Mouse (Mus musculus): Measurements from ENCODE around the gene Ubl3. TPM values are rescaled to one million over a fixed set of nuclear protein-coding genes. Genes with fewer than 3 reads are reported as not detected.
A peak's percentile ranks its signal among the peaks of the same experiment; 100 is the strongest.

The Ubl3 gene
- polyA plus RNA-seq, 1 experiment from 2014 or later, result 82.9 TPM

DNA sequence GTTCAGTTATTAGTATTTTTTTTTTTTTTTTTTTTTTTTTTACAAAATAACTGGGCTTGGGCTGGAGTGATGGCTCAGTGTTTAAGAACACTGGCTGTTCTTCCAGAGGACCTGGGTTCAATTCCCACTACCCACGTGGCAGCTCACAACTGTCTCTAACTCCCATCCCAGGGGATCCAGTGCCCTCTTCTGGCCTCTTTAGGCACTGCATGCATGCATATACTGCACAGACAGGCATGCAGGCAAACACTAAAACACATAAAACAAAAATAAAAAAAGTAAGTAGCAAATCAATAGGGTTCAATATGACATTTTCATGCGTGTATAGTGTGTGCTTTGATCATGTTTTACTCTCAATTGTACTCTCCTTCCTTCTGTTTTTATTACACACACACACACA, 26.6 kb upstream of the Ubl3 start:
- 84% methylated on average over 2 of the region's 2 CpGs for WGBS
- H3K9ac ChIP-seq, result no peak overlapping the region

DNA sequence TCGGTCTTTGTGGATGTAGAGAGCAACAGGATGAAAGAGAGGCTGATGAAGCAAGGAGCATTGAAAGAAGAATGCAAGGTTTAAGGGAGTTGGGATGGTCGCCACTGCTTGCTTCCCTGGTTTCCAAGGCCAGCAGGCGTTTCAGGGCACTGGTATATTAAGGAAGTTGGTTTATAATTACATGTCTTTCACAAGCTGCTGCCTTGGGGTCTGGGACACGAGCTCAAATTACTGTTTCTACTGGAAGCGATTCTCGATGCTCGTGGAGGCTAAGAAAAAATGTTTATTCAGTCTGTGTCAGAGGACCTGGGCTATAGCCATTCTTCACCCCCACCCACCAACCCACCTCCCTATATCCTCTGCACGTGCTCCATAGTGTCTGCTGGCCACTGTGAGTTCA, 25.8 kb upstream of the Ubl3 start:
- no peaks in the 10 kb centered on the region for H3K4me1 ChIP-seq (replicated peaks)
- H3K9ac ChIP-seq, result no peak overlapping the region
- no peak overlapping the region for H3K4me2 ChIP-seq (replicated peaks)
- H3K9me3 ChIP-seq, result no peaks in the 10 kb centered on the region
- WGBS, result 55% methylated on average over 8 of the region's 8 CpGs
- ATAC-seq, result no peak
- H3K36me3 ChIP-seq, result no peaks in the 10 kb centered on the region
- no peaks in the 10 kb centered on the region for H3K27me3 ChIP-seq (replicated peaks)
- H3K4me3 ChIP-seq (replicated peaks), result no peak overlapping the region
- H3K27ac ChIP-seq, result no peak overlapping the region

More for the DNA sequence above, 26.6 kb upstream of the Ubl3 start:
- H3K27ac ChIP-seq, result no peak overlapping the region
- H3K27me3 ChIP-seq (replicated peaks), result no peaks in the 10 kb centered on the region
- ATAC-seq, result no peak
- no peaks in the 10 kb centered on the region for H3K9me3 ChIP-seq
- no peaks in the 10 kb centered on the region for H3K36me3 ChIP-seq
- H3K4me1 ChIP-seq (replicated peaks), result no peaks in the 10 kb centered on the region
- no peak overlapping the region for H3K4me2 ChIP-seq (replicated peaks)
- no peak overlapping the region for H3K4me3 ChIP-seq (replicated peaks)

DNA sequence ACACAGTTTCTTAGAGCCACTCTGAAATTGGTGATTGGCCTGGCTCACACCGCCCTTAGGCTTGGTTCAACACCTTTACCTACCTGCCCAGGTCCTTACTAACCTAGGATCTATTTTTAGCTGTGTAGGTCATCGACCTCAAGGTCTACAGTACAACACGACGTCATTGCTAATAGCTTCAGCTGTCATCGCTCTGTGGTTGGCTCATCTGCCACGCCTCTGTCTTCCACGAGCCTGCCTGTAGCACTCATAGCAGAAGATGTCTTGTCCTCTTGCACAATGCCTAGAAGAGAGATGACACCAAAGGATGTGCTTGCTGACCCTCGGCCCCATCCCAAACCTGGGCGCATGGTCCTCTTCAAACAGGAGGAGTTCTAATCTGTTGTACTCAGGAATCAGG, 24.7 kb upstream of the Ubl3 start:
- no peak overlapping the region for H3K4me3 ChIP-seq (replicated peaks)
- no peaks in the 10 kb centered on the region for H3K27me3 ChIP-seq (replicated peaks)
- no peaks in the 10 kb centered on the region for H3K9me3 ChIP-seq
- no peak overlapping the region for H3K4me2 ChIP-seq (replicated peaks)
- H3K4me1 ChIP-seq (replicated peaks), result no peaks in the 10 kb centered on the region
- no peaks in the 10 kb centered on the region for H3K36me3 ChIP-seq
- ATAC-seq, result peak; percentile 54
- H3K27ac ChIP-seq, result no peak overlapping the region
- no peak overlapping the region for H3K9ac ChIP-seq
- 75% methylated on average over 9 of the region's 9 CpGs for WGBS

DNA sequence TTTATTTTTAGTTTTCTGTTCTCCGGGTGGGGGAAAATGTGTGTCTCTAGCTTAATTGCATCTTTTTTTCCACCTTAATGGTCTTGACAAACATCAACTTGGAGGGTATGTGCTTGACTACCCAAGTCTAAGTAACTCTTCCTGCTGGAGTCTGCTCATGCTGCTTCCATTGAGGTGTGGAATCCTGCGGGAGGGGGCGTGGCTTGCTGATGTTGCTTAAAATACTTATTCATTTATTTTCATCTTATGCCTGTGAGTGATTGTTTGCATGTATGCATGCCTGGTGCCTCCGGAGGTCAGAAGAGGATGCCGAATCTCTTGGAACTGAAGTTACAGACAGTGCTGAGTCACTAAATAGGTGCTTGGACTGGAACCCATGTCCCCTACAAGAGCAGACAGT, 22.6 kb upstream of the Ubl3 start:
- H3K27me3 ChIP-seq (replicated peaks), result no peaks in the 10 kb centered on the region
- no peak for ATAC-seq
- no peaks in the 10 kb centered on the region for H3K4me1 ChIP-seq (replicated peaks)
- 66% methylated on average over 5 of the region's 5 CpGs for WGBS
- no peaks in the 10 kb centered on the region for H3K36me3 ChIP-seq
- no peak overlapping the region for H3K4me3 ChIP-seq (replicated peaks)
- H3K4me2 ChIP-seq (replicated peaks), result no peak overlapping the region
- no peak overlapping the region for H3K9ac ChIP-seq
- no peak overlapping the region for H3K27ac ChIP-seq
- H3K9me3 ChIP-seq, result no peaks in the 10 kb centered on the region

DNA sequence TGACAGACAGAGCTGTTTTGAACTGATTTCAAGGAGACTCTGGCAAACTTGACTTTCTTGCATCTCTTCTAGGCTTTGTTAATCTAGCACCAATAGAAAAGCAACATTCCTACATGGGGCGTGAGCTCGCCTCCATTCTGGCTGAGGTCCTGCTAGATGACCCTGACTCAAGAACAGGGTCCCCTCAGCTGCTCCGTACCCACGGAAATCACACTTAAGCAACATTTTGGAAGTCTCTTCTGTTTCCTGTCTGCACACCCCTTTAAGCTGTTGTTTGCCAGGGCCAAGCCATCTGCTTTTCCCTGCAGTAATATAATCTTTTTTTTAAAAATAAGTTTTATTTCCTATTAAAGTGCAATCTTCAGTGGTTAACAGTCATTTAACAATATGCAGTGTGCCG, 20.1 kb upstream of the Ubl3 start:
- no peak overlapping the region for H3K9ac ChIP-seq
- no peaks in the 10 kb centered on the region for H3K27me3 ChIP-seq (replicated peaks)
- no peaks in the 10 kb centered on the region for H3K36me3 ChIP-seq
- H3K27ac ChIP-seq, result no peak overlapping the region
- no peaks in the 10 kb centered on the region for H3K9me3 ChIP-seq
- ATAC-seq, result no peak
- H3K4me1 ChIP-seq (replicated peaks), result no peaks in the 10 kb centered on the region
- WGBS, result 75% methylated on average over 5 of the region's 5 CpGs
- no peak overlapping the region for H3K4me2 ChIP-seq (replicated peaks)
- H3K4me3 ChIP-seq (replicated peaks), result no peak overlapping the region

DNA sequence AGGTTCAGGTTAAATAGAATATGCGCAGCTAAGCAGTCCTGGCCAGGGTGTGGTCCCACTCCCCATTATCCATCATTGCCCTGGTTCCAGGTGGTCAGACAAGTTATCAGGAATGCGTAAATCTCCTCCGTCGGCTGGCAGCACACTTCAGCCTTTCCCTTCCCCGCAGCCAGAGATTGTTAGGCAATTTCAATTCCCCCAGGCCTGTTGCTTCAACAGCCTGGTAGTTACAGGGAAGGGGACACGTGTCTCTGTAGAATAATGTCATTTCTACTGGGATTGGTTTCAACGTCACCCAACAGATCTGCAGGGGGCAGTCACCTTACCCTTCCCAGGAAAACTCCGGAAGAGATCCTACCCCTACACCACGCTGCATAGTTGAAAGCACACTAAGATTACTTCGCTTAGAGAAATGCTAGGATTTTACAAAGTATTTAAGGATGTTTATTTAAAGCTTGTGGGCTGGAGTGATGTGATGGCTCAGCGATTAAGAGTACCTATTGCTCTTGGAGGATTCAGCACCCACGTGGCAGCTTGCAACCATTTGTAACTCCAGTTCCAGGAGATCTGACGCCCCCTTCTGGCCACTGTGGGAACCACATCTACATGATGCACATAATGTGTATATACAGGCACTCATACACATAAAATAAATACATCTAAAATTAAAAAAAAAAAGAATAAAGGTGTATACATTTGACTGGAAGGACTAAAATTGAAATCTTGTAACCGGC, 18.1 kb upstream of the Ubl3 start:
- H3K4me3 ChIP-seq (replicated peaks), result no peak overlapping the region
- no peak overlapping the region for H3K27ac ChIP-seq
- no peaks in the 10 kb centered on the region for H3K36me3 ChIP-seq
- 62% methylated on average over 14 of the region's 14 CpGs for WGBS
- H3K9me3 ChIP-seq, result no peaks in the 10 kb centered on the region
- no peaks in the 10 kb centered on the region for H3K4me1 ChIP-seq (replicated peaks)
- H3K27me3 ChIP-seq (replicated peaks), result no peaks in the 10 kb centered on the region
- ATAC-seq, result no peak
- no peak overlapping the region for H3K4me2 ChIP-seq (replicated peaks)
- H3K9ac ChIP-seq, result no peak overlapping the region

DNA sequence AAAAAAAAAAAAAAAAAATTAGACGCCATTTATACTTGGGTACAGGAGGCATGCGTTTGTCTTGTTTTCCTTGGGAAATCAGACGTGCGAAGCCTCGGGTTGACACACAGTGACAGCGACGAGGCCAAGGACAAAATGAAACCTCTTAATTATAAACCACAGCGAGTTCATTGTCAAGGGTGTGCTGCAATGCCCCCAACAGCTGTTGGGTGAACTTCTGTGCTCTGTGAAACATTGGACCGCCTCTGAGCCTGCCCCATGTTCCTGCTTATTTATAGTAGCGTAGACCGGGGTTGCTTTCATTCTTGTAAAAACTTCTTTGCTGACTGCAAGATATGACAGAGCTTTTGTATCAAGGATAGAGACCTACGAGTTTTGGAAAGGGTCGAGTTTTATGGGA, 16.9 kb upstream of the Ubl3 start:
- Histone ChIP-seq H3K27ac (no peak overlapping the region), H3K27me3 (replicated peaks) (no peaks in the 10 kb centered on the region), H3K4me2 (replicated peaks) (no peak overlapping the region), H3K9me3 (no peaks in the 10 kb centered on the region), H3K36me3 (no peaks in the 10 kb centered on the region), H3K4me1 (replicated peaks) (no peaks in the 10 kb centered on the region), H3K9ac (no peak overlapping the region), H3K4me3 (replicated peaks) (no peak overlapping the region)
- ATAC-seq, result no peak
- WGBS, result 78% methylated on average over 13 of the region's 13 CpGs

DNA sequence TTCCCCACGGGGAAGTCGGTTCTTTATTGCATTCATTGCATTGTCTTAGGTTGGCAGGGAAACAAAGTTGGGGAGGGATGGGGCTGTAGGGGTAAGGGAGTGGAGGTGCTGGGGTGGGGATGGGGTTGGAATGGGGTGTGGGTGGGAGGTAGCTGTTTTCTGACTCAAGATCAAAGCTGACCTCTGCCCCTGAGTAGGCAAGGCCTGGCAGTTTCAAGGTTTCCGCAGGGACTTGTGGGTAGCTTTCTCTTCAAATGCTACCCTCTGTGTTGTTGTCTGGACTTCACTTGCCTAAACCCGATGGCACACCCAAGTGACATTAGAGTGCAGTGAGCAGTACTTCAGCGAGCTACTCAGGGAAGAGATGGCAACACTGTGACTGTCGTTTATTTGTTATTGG, 13.0 kb upstream of the Ubl3 start:
- 51% methylated on average over 6 of the region's 6 CpGs for WGBS
- H3K4me1 ChIP-seq (replicated peaks), result no peaks in the 10 kb centered on the region
- no peak overlapping the region for H3K27ac ChIP-seq
- H3K27me3 ChIP-seq (replicated peaks), result no peaks in the 10 kb centered on the region
- no peak for ATAC-seq
- no peaks in the 10 kb centered on the region for H3K36me3 ChIP-seq
- no peak overlapping the region for H3K4me2 ChIP-seq (replicated peaks)
- no peak overlapping the region for H3K4me3 ChIP-seq (replicated peaks)
- H3K9me3 ChIP-seq, result no peaks in the 10 kb centered on the region
- no peak overlapping the region for H3K9ac ChIP-seq

DNA sequence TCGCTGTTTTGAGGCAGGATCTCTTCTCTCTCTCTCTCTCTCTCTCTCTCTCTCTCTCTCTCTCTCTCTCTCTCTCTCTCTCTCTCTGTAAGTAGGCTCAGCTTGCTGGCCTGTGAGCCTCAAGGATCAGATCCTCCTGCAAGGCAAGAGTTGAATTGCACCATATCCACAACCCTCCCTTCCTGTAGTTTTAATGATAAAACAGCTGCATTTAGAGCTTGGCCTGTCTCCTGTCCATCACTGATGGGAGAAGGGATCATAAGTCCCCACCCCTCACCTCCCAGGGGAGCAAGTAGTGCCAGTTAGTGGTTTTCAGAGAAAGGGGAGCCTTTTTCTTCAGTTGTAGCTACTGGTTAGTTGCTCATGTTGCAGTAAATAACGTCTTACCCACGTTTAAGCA, 11.5 kb upstream of the Ubl3 start:
- 82% methylated on average over 3 of the region's 3 CpGs for WGBS

DNA sequence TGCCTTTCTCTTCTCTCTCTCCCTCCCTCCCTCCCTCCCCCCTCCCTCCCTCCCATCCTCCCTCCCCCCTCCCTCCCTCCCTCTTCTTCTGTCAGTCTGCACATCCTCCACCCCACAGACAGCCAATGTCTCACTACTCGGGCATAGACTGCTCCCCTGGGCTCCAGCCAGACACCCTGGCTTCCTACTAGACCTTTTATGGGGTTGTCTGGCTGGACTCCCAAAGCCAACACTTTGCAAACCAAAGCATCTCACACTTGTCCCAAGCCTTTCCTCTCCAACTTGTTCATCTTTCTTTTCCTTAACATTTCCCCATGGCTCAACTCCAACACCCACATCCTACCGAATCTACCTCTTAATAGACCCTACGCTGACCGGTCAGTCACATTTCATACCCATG, 10.7 kb upstream of the Ubl3 start:
- no peak overlapping the region for H3K4me2 ChIP-seq (replicated peaks)
- 82% methylated on average over 4 of the region's 4 CpGs for WGBS
- H3K4me3 ChIP-seq (replicated peaks), result no peak overlapping the region
- no peaks in the 10 kb centered on the region for H3K4me1 ChIP-seq (replicated peaks)
- no peaks in the 10 kb centered on the region for H3K27me3 ChIP-seq (replicated peaks)
- H3K27ac ChIP-seq, result no peak overlapping the region
- H3K36me3 ChIP-seq, result no peaks in the 10 kb centered on the region
- no peaks in the 10 kb centered on the region for H3K9me3 ChIP-seq
- H3K9ac ChIP-seq, result no peak overlapping the region
- no peak for ATAC-seq

More for the DNA sequence above, 11.5 kb upstream of the Ubl3 start:
- Histone ChIP-seq H3K9me3 (no peaks in the 10 kb centered on the region), H3K4me2 (replicated peaks) (no peak overlapping the region), H3K9ac (no peak overlapping the region), H3K4me3 (replicated peaks) (no peak overlapping the region), H3K27me3 (replicated peaks) (no peaks in the 10 kb centered on the region), H3K27ac (no peak overlapping the region), H3K36me3 (no peaks in the 10 kb centered on the region), H3K4me1 (replicated peaks) (no peaks in the 10 kb centered on the region)
- ATAC-seq, result no peak

DNA sequence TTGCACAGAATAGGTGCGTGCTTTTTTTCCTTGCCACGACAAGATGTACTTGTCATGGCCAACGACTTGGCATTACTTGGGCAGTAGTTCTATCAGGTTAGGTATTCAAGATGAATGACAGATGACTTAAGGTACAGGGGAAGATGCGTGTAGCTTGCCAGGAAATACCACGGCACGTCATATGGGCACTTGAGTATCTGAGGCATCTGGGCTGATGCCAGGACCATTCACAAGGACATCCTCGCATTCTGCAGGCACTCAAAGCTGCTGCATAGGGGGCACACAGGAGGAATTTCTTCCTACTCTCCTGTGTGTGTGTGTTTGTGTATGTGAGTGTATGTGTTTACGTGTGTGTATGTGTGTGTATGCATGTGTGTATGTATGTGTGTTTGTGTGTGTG, 9.6 kb upstream of the Ubl3 start:
- Histone ChIP-seq H3K9ac (no peak overlapping the region), H3K4me3 (replicated peaks) (no peak overlapping the region), H3K27me3 (replicated peaks) (no peaks in the 10 kb centered on the region), H3K36me3 (no peaks in the 10 kb centered on the region), H3K9me3 (no peaks in the 10 kb centered on the region), H3K4me1 (replicated peaks) (no peaks in the 10 kb centered on the region), H3K4me2 (replicated peaks) (no peak overlapping the region), H3K27ac (no peak overlapping the region)
- ATAC-seq, result no peak
- WGBS, result 81% methylated on average over 8 of the region's 8 CpGs

DNA sequence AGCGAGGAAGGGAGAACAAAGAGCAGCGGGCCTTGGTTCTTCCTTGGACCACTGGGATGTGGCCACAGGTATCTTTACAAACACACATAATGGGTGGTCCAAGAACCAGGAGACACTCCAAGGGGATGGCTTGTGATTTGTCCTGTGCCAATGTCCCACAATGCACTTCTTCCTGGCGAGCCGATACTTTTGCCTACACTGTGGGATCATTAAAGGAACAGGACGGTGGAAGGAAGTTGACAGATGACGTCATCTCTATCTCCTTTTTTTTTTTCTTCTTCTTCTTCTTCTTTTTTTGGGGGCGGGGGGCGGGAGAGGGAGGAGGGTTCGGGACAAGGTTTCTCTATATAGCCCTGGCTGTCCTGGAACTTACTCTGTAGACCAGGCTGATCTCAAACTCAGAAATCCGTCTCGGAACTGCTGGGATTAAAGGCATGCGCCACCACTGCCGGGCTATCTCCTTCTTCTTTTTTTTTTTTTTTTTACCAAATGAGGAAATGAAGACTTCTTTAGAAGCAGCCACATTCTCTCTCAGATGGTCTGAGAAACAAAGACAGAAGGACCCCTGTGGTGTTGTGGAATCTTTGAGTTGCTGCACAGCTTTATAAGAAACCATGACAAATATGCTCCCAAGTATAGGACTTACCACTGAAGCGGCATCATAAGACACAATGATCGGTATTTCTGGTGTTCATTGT, 6.8 kb upstream of the Ubl3 start:
- H3K4me3 ChIP-seq (replicated peaks), result no peak overlapping the region
- no peak overlapping the region for H3K4me2 ChIP-seq (replicated peaks)
- no peaks in the 10 kb centered on the region for H3K36me3 ChIP-seq
- H3K9ac ChIP-seq, result no peak overlapping the region
- no peaks in the 10 kb centered on the region for H3K27me3 ChIP-seq (replicated peaks)
- no peak for ATAC-seq
- H3K4me1 ChIP-seq (replicated peaks), result no peaks in the 10 kb centered on the region
- H3K9me3 ChIP-seq, result no peaks in the 10 kb centered on the region
- no peak overlapping the region for H3K27ac ChIP-seq
- 86% methylated on average over 15 of the region's 15 CpGs for WGBS

DNA sequence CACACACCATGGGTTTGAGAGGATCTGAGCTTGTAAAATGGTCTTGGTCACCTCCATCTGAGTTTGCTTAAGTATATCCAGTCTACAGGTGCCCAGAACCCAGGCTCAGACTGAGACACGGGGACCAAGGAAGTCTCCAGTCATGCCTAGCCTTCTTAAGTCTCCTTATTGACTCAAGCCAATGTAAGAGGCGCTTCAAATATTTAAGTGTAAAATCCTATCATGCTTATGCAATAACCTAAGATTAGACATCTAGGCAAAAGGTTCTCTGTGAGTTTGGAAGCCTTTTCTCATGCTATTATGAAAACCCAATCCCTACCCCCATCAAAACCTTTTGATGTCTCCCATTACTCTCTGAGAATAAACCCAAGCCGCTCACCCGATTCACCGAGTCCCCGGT, 5.9 kb upstream of the Ubl3 start:
- Histone ChIP-seq H3K36me3 (no peaks in the 10 kb centered on the region), H3K4me2 (replicated peaks) (no peak overlapping the region), H3K27ac (no peak overlapping the region), H3K4me3 (replicated peaks) (no peak overlapping the region), H3K27me3 (replicated peaks) (no peaks in the 10 kb centered on the region), H3K9ac (no peak overlapping the region), H3K9me3 (no peaks in the 10 kb centered on the region), H3K4me1 (replicated peaks) (no peaks in the 10 kb centered on the region)
- 92% methylated on average over 6 of the region's 6 CpGs for WGBS
- ATAC-seq, result no peak

Data from intestine, embryonic 15.5 days (tissue).